Mouse (Mus musculus): ENCODE results near the gene Arhgef10l. TPM values are rescaled to one million over a fixed set of nuclear protein-coding genes. Genes with fewer than 3 reads are reported as not detected.

Gene Arhgef10l
- polyA plus RNA-seq, 1 experiment from 2014 or later: 13.8 TPM

GRCm38 (mm10) chr4:140636312-140636996 lies 29.4 kb downstream of the Arhgef10l start:
- Histone ChIP-seq H3K36me3 (ENCODE audit: control insufficient read depth, insufficient read depth, low read length) (no peaks in the 10 kb centered on the region), H3K9ac (ENCODE audit: low read depth, low read length) (no peak overlapping the region), H3K4me1 (replicated peaks; ENCODE audit: control insufficient read depth, insufficient read depth, low read length) (0 out of 2 replicates have a peak, but pooled peaks cover 6% of the 10 kb centered on the region), H3K9me3 (ENCODE audit: control insufficient read depth, low read length) (no peaks in the 10 kb centered on the region), H3K4me3 (ENCODE audit: low read depth, low read length) (no peak overlapping the region), H3K27ac (ENCODE audit: low read depth, low read length) (no peak overlapping the region), H3K4me2 (replicated peaks; ENCODE audit: low read depth, low read length) (no peak overlapping the region), H3K27me3 (ENCODE audit: control insufficient read depth, insufficient read depth, low read length) (no peaks in the 10 kb centered on the region)
- ATAC-seq (ENCODE audit: low FRiP score) (no peak), DNase-seq (ENCODE audit: low spot score) (no peak)
- WGBS: 64% methylated on average over 5 of the region's 5 CpGs

DNA sequence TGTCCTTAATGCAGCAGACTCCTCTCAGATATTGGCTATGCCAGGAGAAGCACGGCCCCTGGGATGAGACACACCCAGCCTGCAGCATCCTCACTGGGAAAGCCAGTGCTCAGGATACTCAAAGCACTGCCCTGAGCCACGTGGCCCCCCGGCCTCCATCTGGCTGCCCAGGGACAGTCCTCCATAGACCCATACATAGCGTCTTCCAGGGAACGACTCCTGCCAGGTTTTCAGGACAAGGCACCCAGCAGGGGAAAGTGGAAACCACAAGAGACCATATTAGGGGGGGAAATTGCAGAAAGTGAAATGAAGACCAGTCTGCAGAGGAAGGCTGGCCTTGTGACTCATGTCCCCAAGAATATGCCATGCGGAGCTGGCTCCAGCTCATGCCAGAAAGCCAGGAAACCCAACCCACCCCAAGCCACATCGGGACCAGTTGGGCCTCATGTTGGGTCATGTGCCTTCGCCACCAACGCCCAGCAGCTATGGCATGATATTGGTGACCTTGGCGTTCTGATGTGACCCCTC lies 30.9 kb downstream of the Arhgef10l start:
- no peak overlapping the region for H3K4me3 ChIP-seq (ENCODE audit: low read depth, low read length)
- H3K27me3 ChIP-seq (ENCODE audit: control insufficient read depth, insufficient read depth, low read length): no peaks in the 10 kb centered on the region
- H3K36me3 ChIP-seq (ENCODE audit: control insufficient read depth, insufficient read depth, low read length): no peaks in the 10 kb centered on the region
- H3K4me1 ChIP-seq (replicated peaks; ENCODE audit: control insufficient read depth, insufficient read depth, low read length): peaks cover 10% of the 10 kb centered on the region; the same call in 1 of the 2 replicates
- no peak for DNase-seq (ENCODE audit: low spot score)
- ATAC-seq (ENCODE audit: low FRiP score): no peak
- 84% methylated on average over 10 of the region's 10 CpGs for WGBS
- H3K9ac ChIP-seq (ENCODE audit: low read depth, low read length): no peak overlapping the region
- H3K4me2 ChIP-seq (replicated peaks; ENCODE audit: low read depth, low read length): no peak overlapping the region
- H3K9me3 ChIP-seq (ENCODE audit: control insufficient read depth, low read length): no peaks in the 10 kb centered on the region
- no peak overlapping the region for H3K27ac ChIP-seq (ENCODE audit: low read depth, low read length)

DNA sequence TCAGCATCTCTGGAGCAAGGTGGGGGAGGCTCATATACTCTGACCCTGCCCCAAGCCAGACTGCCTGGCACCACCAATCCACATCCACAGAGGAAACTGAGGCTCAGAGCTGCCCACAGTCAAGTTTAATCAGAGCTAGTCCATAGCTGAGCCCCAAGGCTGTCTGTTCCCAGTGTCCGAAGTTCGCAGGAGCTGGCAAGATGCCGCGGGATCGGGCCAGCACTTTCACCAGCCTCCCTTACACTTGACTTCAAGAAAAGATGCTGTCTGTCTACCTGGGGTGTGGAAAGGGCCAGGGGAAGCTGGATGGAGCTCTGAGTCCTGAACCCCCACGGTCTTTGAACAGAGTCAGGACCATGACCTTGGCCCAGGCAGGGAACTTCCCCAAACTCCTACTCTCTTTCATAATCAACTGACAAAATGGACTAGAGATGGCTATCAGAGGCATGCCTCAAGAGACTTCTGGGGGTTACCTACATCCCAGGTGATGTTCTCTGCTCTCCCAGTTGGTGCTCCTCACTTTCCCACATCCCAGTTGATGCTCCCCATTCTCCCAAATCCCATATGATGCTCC lies 34.4 kb downstream of the Arhgef10l start:
- no peak overlapping the region for H3K4me3 ChIP-seq (ENCODE audit: low read depth, low read length)
- ATAC-seq (ENCODE audit: low FRiP score) (no peak), DNase-seq (ENCODE audit: low spot score) (no peak)
- no peak overlapping the region for H3K4me2 ChIP-seq (replicated peaks; ENCODE audit: low read depth, low read length)
- H3K9me3 ChIP-seq (ENCODE audit: control insufficient read depth, low read length): no peaks in the 10 kb centered on the region
- no peaks in the 10 kb centered on the region for H3K27me3 ChIP-seq (ENCODE audit: control insufficient read depth, insufficient read depth, low read length)
- 75% methylated on average over 6 of the region's 6 CpGs for whole genome bisulfite sequencing
- 0 out of 2 replicates have a peak overlapping the region, but pooled peaks have one; percentile 4 for H3K27ac ChIP-seq (ENCODE audit: low read depth, low read length)
- no peaks in the 10 kb centered on the region for H3K36me3 ChIP-seq (ENCODE audit: control insufficient read depth, insufficient read depth, low read length)
- H3K4me1 ChIP-seq (replicated peaks; ENCODE audit: control insufficient read depth, insufficient read depth, low read length): peaks cover 5% of the 10 kb centered on the region
- no peak overlapping the region for H3K9ac ChIP-seq (ENCODE audit: low read depth, low read length)

- H3K4me1 ChIP-seq (replicated peaks; ENCODE audit: control insufficient read depth, insufficient read depth, low read length): peaks cover 11% of the 10 kb centered on the region
- no peak overlapping the region for H3K4me3 ChIP-seq (ENCODE audit: low read depth, low read length)
- 0 out of 2 replicates have a peak overlapping the region, but pooled peaks have one; percentile 4 for H3K27ac ChIP-seq (ENCODE audit: low read depth, low read length)
- H3K9ac ChIP-seq (ENCODE audit: low read depth, low read length): no peak overlapping the region
- no peaks in the 10 kb centered on the region for H3K9me3 ChIP-seq (ENCODE audit: control insufficient read depth, low read length)
- no peaks in the 10 kb centered on the region for H3K27me3 ChIP-seq (ENCODE audit: control insufficient read depth, insufficient read depth, low read length)
- H3K36me3 ChIP-seq (ENCODE audit: control insufficient read depth, insufficient read depth, low read length): no peaks in the 10 kb centered on the region
- DNase-seq (ENCODE audit: low spot score) (no peak), ATAC-seq (ENCODE audit: low FRiP score) (no peak)
- no peak overlapping the region for H3K4me2 ChIP-seq (replicated peaks; ENCODE audit: low read depth, low read length)
- WGBS: 36% methylated on average over 15 of the region's 15 CpGs
These were observed 35.1 kb downstream of the Arhgef10l start for GRCm38 (mm10) chr4:140630651-140631241.

GRCm38 (mm10) chr4:140630136-140630535 lies 35.7 kb downstream of the Arhgef10l start:
- Histone ChIP-seq H3K27me3 (ENCODE audit: control insufficient read depth, insufficient read depth, low read length) (no peaks in the 10 kb centered on the region), H3K9ac (ENCODE audit: low read depth, low read length) (no peak overlapping the region), H3K36me3 (ENCODE audit: control insufficient read depth, insufficient read depth, low read length) (no peaks in the 10 kb centered on the region), H3K4me1 (replicated peaks; ENCODE audit: control insufficient read depth, insufficient read depth, low read length) (peaks cover 17% of the 10 kb centered on the region), H3K4me3 (ENCODE audit: low read depth, low read length) (no peak overlapping the region), H3K27ac (ENCODE audit: low read depth, low read length) (no peak overlapping the region), H3K9me3 (ENCODE audit: control insufficient read depth, low read length) (no peaks in the 10 kb centered on the region), H3K4me2 (replicated peaks; ENCODE audit: low read depth, low read length) (no peak overlapping the region)
- ATAC-seq (ENCODE audit: low FRiP score) (no peak), DNase-seq (ENCODE audit: low spot score) (no peak)
- WGBS: 60% methylated on average over 6 of the region's 6 CpGs

DNA sequence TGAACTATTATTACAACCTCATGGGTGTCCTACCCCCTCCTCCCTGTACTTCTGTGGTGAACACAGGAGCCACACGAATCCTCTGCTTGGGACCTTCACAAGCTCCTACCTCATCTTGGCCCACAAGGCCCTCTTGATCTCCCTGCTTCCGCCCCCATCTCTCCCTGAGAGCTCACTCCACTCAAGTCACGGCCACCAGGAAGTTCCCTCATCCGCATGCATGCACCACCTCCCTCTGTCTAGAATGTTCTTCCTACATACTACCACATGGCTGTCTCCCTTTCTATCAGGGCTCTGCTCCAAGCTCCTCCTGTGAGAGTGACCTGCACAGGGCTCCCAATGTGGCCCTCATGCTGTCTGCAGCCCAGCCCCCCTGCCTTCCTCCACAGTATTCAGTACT lies 36.8 kb downstream of the Arhgef10l start:
- Histone ChIP-seq H3K9me3 (ENCODE audit: control insufficient read depth, low read length) (no peaks in the 10 kb centered on the region), H3K4me2 (replicated peaks; ENCODE audit: low read depth, low read length) (no peak overlapping the region), H3K36me3 (ENCODE audit: control insufficient read depth, insufficient read depth, low read length) (no peaks in the 10 kb centered on the region), H3K4me3 (ENCODE audit: low read depth, low read length) (no peak overlapping the region), H3K4me1 (replicated peaks; ENCODE audit: control insufficient read depth, insufficient read depth, low read length) (peaks cover 28% of the 10 kb centered on the region), H3K27ac (ENCODE audit: low read depth, low read length) (peak overlapping the region; percentile 51; the same call in 1 of the 2 replicates), H3K27me3 (ENCODE audit: control insufficient read depth, insufficient read depth, low read length) (no peaks in the 10 kb centered on the region), H3K9ac (ENCODE audit: low read depth, low read length) (no peak overlapping the region)
- DNase-seq (ENCODE audit: low spot score) (no peak), ATAC-seq (ENCODE audit: low FRiP score) (no peak)
- 76% methylated on average over 4 of the region's 4 CpGs for WGBS

- H3K9ac ChIP-seq (ENCODE audit: low read depth, low read length): no peak overlapping the region
- no peaks in the 10 kb centered on the region for H3K9me3 ChIP-seq (ENCODE audit: control insufficient read depth, low read length)
- H3K27me3 ChIP-seq (ENCODE audit: control insufficient read depth, insufficient read depth, low read length): no peaks in the 10 kb centered on the region
- no peak for ATAC-seq (ENCODE audit: low FRiP score)
- DNase-seq (ENCODE audit: low spot score): no peak
- no peak overlapping the region for H3K4me3 ChIP-seq (ENCODE audit: low read depth, low read length)
- H3K4me1 ChIP-seq (replicated peaks; ENCODE audit: control insufficient read depth, insufficient read depth, low read length): peaks cover 33% of the 10 kb centered on the region
- H3K27ac ChIP-seq (ENCODE audit: low read depth, low read length): peak overlapping the region; percentile 51; the same call in 1 of the 2 replicates
- H3K36me3 ChIP-seq (ENCODE audit: control insufficient read depth, insufficient read depth, low read length): no peaks in the 10 kb centered on the region
- WGBS: 51% methylated on average over 11 of the region's 11 CpGs
- no peak overlapping the region for H3K4me2 ChIP-seq (replicated peaks; ENCODE audit: low read depth, low read length)
These were observed 37.3 kb downstream of the Arhgef10l start for GRCm38 (mm10) chr4:140628412-140628943.

DNA sequence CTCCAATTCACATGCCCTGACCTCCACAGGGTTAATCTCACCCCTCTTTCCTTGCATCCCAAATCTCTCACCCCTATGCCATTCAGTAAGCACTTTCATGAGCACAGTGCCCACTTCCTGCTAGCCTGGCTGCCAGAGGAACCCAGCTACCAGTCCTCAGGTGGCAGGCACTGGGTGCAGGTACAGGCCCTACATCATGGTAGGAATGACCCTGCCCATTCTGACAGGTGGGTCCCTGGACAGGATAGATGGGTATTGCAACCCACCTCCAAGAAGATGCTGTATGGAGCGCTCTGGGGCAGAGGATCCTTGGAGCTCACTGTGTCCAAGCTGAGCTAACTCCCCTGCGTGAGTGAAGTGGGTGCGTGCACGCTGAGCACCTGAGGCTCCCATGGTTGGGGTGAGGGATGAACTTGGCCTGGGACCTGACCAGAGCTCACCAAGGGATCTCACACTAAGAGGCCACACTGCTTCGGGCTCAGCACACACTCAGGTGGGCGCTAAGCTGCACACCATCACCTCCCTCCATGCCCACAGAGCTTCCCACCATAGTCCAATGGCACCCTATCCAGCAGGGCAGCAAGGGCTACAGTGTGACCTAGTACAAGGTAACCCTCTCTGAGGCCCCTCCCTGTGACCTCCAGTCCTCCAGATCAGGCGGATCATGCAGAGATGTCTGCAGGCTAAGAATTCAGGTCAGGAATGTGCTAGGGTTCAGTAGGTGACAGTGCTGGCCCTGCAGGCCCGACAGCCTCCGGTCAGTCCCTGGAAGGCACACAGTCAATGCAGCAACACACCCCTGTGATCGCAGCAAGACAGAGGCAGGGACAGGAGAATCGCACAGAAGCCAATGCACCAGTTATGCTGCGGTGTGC lies 39.9 kb downstream of the Arhgef10l start:
- WGBS: 60% methylated on average over 12 of the region's 12 CpGs
- H3K4me2 ChIP-seq (replicated peaks; ENCODE audit: low read depth, low read length): no peak overlapping the region; the same call in 1 of the 2 replicates
- no peaks in the 10 kb centered on the region for H3K27me3 ChIP-seq (ENCODE audit: control insufficient read depth, insufficient read depth, low read length)
- ATAC-seq (ENCODE audit: low FRiP score) (no peak), DNase-seq (ENCODE audit: low spot score) (no peak)
- H3K4me1 ChIP-seq (replicated peaks; ENCODE audit: control insufficient read depth, insufficient read depth, low read length): peaks cover 42% of the 10 kb centered on the region
- no peaks in the 10 kb centered on the region for H3K36me3 ChIP-seq (ENCODE audit: control insufficient read depth, insufficient read depth, low read length)
- H3K27ac ChIP-seq (ENCODE audit: low read depth, low read length): peak overlapping the region; percentile 93
- no peaks in the 10 kb centered on the region for H3K9me3 ChIP-seq (ENCODE audit: control insufficient read depth, low read length)
- H3K4me3 ChIP-seq (ENCODE audit: low read depth, low read length): no peak overlapping the region
- H3K9ac ChIP-seq (ENCODE audit: low read depth, low read length): no peak overlapping the region

Data from hindbrain, embryonic 11.5 days (tissue).